Mouse (Mus musculus): ENCODE results near the gene Madcam1. TPM values are rescaled to one million over a fixed set of nuclear protein-coding genes. Genes with fewer than 3 reads are reported as not detected.

Madcam1 gene
- total RNA-seq (2021) = not detected
- long read RNA-seq, experiment 1 = 0 reads
- long read RNA-seq, experiment 2 = 0 reads

GRCm38 (mm10) chr10:79664131-79664665 lies at the start of gene Madcam1:
TSS of gene Madcam1 (plus strand) at chr10:79664559.
- peak in 1 of 2 experiments; percentile 56 for DNase-seq

GRCm38 (mm10) chr10:79615860-79616259 lies 48.5 kb upstream of the Madcam1 start:
- DNase-seq = no peak
- intact Hi-C loops (cut with DNase I) = no loop called here

More at GRCm38 (mm10) chr10:79664131-79664665, at the start of gene Madcam1:
- intact Hi-C loops (cut with DNase I) = no loop called here

GRCm38 (mm10) chr10:79616376-79616775 lies 48.0 kb upstream of the Madcam1 start:
- intact Hi-C loops (cut with DNase I) = no loop called here
- no peak for DNase-seq

GRCm38 (mm10) chr10:79623950-79624349 lies 40.4 kb upstream of the Madcam1 start:
- intact Hi-C loops (cut with DNase I) = no loop called here
- no peak for DNase-seq

- intact Hi-C loops (cut with DNase I) = no loop called here
- DNase-seq = no peak
These were observed 39.0 kb upstream of the Madcam1 start for GRCm38 (mm10) chr10:79625398-79625797.

GRCm38 (mm10) chr10:79626156-79626555 lies 38.2 kb upstream of the Madcam1 start:
- no peak for DNase-seq
- intact Hi-C loops (cut with DNase I) = no loop called here

- intact Hi-C loops (cut with DNase I) = no loop called here
- no peak for DNase-seq
These were observed 36.0 kb upstream of the Madcam1 start for GRCm38 (mm10) chr10:79628377-79628776.

- DNase-seq = no peak
- intact Hi-C loops (cut with DNase I) = no loop called here
These were observed 32.9 kb upstream of the Madcam1 start for GRCm38 (mm10) chr10:79631432-79631831.

GRCm38 (mm10) chr10:79633006-79633777 lies 31.2 kb upstream of the Madcam1 start:
- intact Hi-C loops (cut with DNase I) = no loop called here
- no peak for DNase-seq

- intact Hi-C loops (cut with DNase I) = no loop called here
- no peak for DNase-seq
These were observed 28.1 kb upstream of the Madcam1 start for GRCm38 (mm10) chr10:79636287-79636686.

- DNase-seq = peak in 1 of 2 experiments; percentile 32
- intact Hi-C loops (cut with DNase I) = no loop called here
These were observed 26.9 kb upstream of the Madcam1 start, which contains the start of gene Shc2 for GRCm38 (mm10) chr10:79637128-79638110. TSS of gene Shc2 (minus strand) at chr10:79637918.

- peak; percentile 48 to 67 for DNase-seq
These were observed 25.7 kb upstream of the Madcam1 start for GRCm38 (mm10) chr10:79638486-79639204.

GRCm38 (mm10) chr10:79645711-79646110 lies 18.6 kb upstream of the Madcam1 start, which contains the start of gene Odf3l2:
TSS of gene Odf3l2 (minus strand) at chr10:79645738.
- peak; percentile 53 to 72 for DNase-seq
- intact Hi-C loops (cut with DNase I) = no loop called here

More at GRCm38 (mm10) chr10:79638486-79639204, 25.7 kb upstream of the Madcam1 start:
- intact Hi-C loops (cut with DNase I) = no loop called here

GRCm38 (mm10) chr10:79649070-79649751 lies 15.1 kb upstream of the Madcam1 start:
- intact Hi-C loops (cut with DNase I) = loop anchor here (2.0 kb wide), 1 partner anchor 50 kb away; no protein-coding TSS in a partner anchor
- peak; percentile 51 to 77 for DNase-seq

- intact Hi-C loops (cut with DNase I) = no loop called here
- DNase-seq = peak; percentile 34 to 45
These were observed 11.6 kb upstream of the Madcam1 start for GRCm38 (mm10) chr10:79652789-79653188.

GRCm38 (mm10) chr10:79654946-79655395 lies 9.4 kb upstream of the Madcam1 start:
- intact Hi-C loops (cut with DNase I) = no loop called here

GRCm38 (mm10) chr10:79658829-79659228 lies 5.5 kb upstream of the Madcam1 start:
- intact Hi-C loops (cut with DNase I) = no loop called here
- DNase-seq = no peak

More at GRCm38 (mm10) chr10:79654946-79655395, 9.4 kb upstream of the Madcam1 start:
- no peak for DNase-seq

- no peak for DNase-seq
- intact Hi-C loops (cut with DNase I) = no loop called here
These were observed 4.1 kb upstream of the Madcam1 start for GRCm38 (mm10) chr10:79660298-79660697.

GRCm38 (mm10) chr10:79661861-79662260 lies 2.5 kb upstream of the Madcam1 start:
- intact Hi-C loops (cut with DNase I) = no loop called here
- no peak for DNase-seq
